Comparison of ENCODE assay signal across 18 mouse cellular contexts in genomic region chr5:13347068-13347467, GRCm38 (mm10).
"Had no signal": no experiment of that assay in that cellular context is flagged by ENCODE, and none has a peak within 500 bp of the region (broad histone marks: within the 10 kb centered on the region; RNA-seq: fewer than 3 reads in every experiment).

No protein-coding gene starts in this region.

- H3K27ac ChIP-seq: liver, embryonic 14.5 days; lung, embryonic 15.5 days; midbrain, embryonic 12.5 days; neural tube, embryonic 13.5 days; neural tube, embryonic 15.5 days had no signal

- H3K36me3 ChIP-seq: lung, embryonic 15.5 days; midbrain, embryonic 12.5 days; neural tube, embryonic 13.5 days; neural tube, embryonic 15.5 days had no signal

- H3K4me2 ChIP-seq: lung, embryonic 15.5 days; midbrain, embryonic 12.5 days; neural tube, embryonic 13.5 days; neural tube, embryonic 15.5 days had no signal

- DNase-seq: lung, adult 18-20 months; lung, postnatal 4 days; midbrain, embryonic 14.5 days; retina, postnatal 1 day; right cerebral cortex, adult 18-20 months; right cerebral cortex, postnatal 25 days; right cerebral cortex, postnatal 4 days; spleen, adult 18-20 months; thymus, adult 18-20 months; thymus, postnatal 14 days; thymus, postnatal 36 days had no signal

- H3K4me3 ChIP-seq: lung, embryonic 15.5 days; midbrain, embryonic 12.5 days; myocyte; neural tube, embryonic 13.5 days; neural tube, embryonic 15.5 days had no signal

- H3K27me3 ChIP-seq: lung, embryonic 15.5 days; midbrain, embryonic 12.5 days; neural tube, embryonic 13.5 days; neural tube, embryonic 15.5 days had no signal

- H3K9me3 ChIP-seq: lung, embryonic 15.5 days; midbrain, embryonic 12.5 days; neural tube, embryonic 13.5 days; neural tube, embryonic 15.5 days had no signal

- ATAC-seq: midbrain, embryonic 16.5 days had no signal

- H3K9ac ChIP-seq: liver, embryonic 14.5 days; lung, embryonic 15.5 days; midbrain, embryonic 12.5 days; neural tube, embryonic 13.5 days; neural tube, embryonic 15.5 days had no signal

- H3K4me1 ChIP-seq: midbrain, embryonic 12.5 days; neural tube, embryonic 13.5 days; neural tube, embryonic 15.5 days had no signal
